ENCODE assay signal across 22 mouse cellular contexts in the genomic region with DNA sequence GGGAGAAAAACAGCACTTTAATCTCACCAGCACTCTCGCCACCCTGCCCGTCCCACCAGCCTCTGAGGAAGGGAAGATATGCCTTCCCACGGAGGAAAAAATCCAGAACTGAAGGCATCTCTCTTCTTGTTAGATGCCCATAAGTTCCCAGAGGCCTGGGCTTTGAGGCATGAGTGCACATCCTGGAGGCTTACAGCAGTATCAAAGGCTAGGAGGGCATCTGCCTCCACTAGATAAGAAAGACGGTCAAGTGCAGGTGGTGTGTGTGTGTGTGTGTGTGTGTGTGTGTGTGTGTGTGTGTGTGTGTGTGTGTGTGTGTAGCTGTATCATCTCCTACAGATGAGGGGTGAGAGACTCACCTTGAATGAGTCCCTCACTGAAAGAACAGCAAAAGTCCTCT.
DNase-seq lines count a peak whose midpoint lies in the region; ATAC-seq lines count a peak whose summit lies in the region.
"Had no signal": no experiment of that assay in that cellular context is flagged by ENCODE, and none has a peak within 500 bp of the region (broad histone marks: within the 10 kb centered on the region; RNA-seq: fewer than 3 reads in every experiment).

No protein-coding gene starts in this region.

- no peak overlapping the region for H3K4me3 ChIP-seq in forebrain, embryonic 13.5 days
- H3K4me3 ChIP-seq in forebrain, embryonic 15.5 days = no peak overlapping the region
- H3K4me3 ChIP-seq in hindbrain, embryonic 13.5 days = no peak overlapping the region
- H3K4me3 ChIP-seq in hindbrain, embryonic 11.5 days (ENCODE audit: low read depth, low read length) = no peak overlapping the region
- no peak overlapping the region for H3K4me3 ChIP-seq in midbrain, embryonic 14.5 days (replicated peaks; ENCODE audit: low read depth, low read length)
- no peak overlapping the region for H3K4me3 ChIP-seq in midbrain, embryonic 16.5 days (ENCODE audit: low read depth, low read length)
- H3K4me3 ChIP-seq in kidney, embryonic 15.5 days (replicated peaks) = no peak overlapping the region
- H3K4me3 ChIP-seq: embryonic facial prominence, embryonic 15.5 days; limb, embryonic 12.5 days; stomach, embryonic 15.5 days had no signal

- H3K4me2 ChIP-seq in forebrain, embryonic 13.5 days = no peak overlapping the region
- H3K4me2 ChIP-seq in forebrain, embryonic 15.5 days (replicated peaks) = no peak overlapping the region
- no peak overlapping the region for H3K4me2 ChIP-seq in hindbrain, embryonic 13.5 days
- no peak overlapping the region for H3K4me2 ChIP-seq in hindbrain, embryonic 11.5 days (replicated peaks; ENCODE audit: low read depth, low read length)
- no peak overlapping the region for H3K4me2 ChIP-seq in midbrain, embryonic 14.5 days (ENCODE audit: low read length)
- H3K4me2 ChIP-seq in midbrain, embryonic 16.5 days (ENCODE audit: low read length) = no peak overlapping the region
- H3K4me2 ChIP-seq in kidney, embryonic 15.5 days = no peak overlapping the region
- H3K4me2 ChIP-seq: embryonic facial prominence, embryonic 15.5 days; limb, embryonic 12.5 days; stomach, embryonic 15.5 days had no signal

- DNase-seq in hindbrain, embryonic 11.5 days (ENCODE audit: low spot score) = no peak
- no peak for DNase-seq in midbrain, embryonic 14.5 days
- DNase-seq: adrenal gland, postnatal 14 days; cerebellum, adult 11-12 months; cerebellum, postnatal 14 days; heart, postnatal 36 days; lung, adult 2 months; lung, postnatal 36 days; right cerebral cortex, postnatal 25 days; thymus, adult 18-20 months; thymus, postnatal 4 days had no signal

- ATAC-seq in forebrain, embryonic 13.5 days = no peak
- ATAC-seq in forebrain, embryonic 15.5 days (replicated peaks) = no peak
- ATAC-seq in hindbrain, embryonic 13.5 days (ENCODE audit: low FRiP score) = no peak
- ATAC-seq in hindbrain, embryonic 11.5 days (ENCODE audit: low FRiP score) = no peak
- no peak for ATAC-seq in midbrain, embryonic 14.5 days (ENCODE audit: low FRiP score, low TSS enrichment)
- no peak for ATAC-seq in midbrain, embryonic 16.5 days
- no peak for ATAC-seq in kidney, embryonic 15.5 days (replicated peaks; ENCODE audit: low FRiP score)
- no peak for ATAC-seq in inflammation-experienced regulatory T-cells, adult 6 months
- ATAC-seq: intestine, postnatal 0 days had no signal

- peaks cover 67% of the 10 kb centered on the region for H3K4me1 ChIP-seq in forebrain, embryonic 13.5 days
- H3K4me1 ChIP-seq in forebrain, embryonic 15.5 days = peaks cover 57% of the 10 kb centered on the region
- H3K4me1 ChIP-seq in hindbrain, embryonic 13.5 days (replicated peaks) = peaks cover 72% of the 10 kb centered on the region
- H3K4me1 ChIP-seq in hindbrain, embryonic 11.5 days (replicated peaks; ENCODE audit: control insufficient read depth, insufficient read depth, low read length) = peaks cover 40% of the 10 kb centered on the region
- H3K4me1 ChIP-seq in midbrain, embryonic 14.5 days (ENCODE audit: control insufficient read depth, insufficient read depth, low read length) = peaks cover 61% of the 10 kb centered on the region
- peaks cover 53% of the 10 kb centered on the region for H3K4me1 ChIP-seq in midbrain, embryonic 16.5 days (ENCODE audit: control insufficient read depth, insufficient read depth, low read length)
- H3K4me1 ChIP-seq in kidney, embryonic 15.5 days = peaks cover 75% of the 10 kb centered on the region

- 90% methylated on average over 4 of the region's 4 CpGs for WGBS in forebrain, embryonic 13.5 days
- WGBS in forebrain, embryonic 15.5 days = 82% methylated on average over 4 of the region's 4 CpGs
- 85% methylated on average over 4 of the region's 4 CpGs for WGBS in hindbrain, embryonic 13.5 days
- WGBS in hindbrain, embryonic 11.5 days = 83% methylated on average over 4 of the region's 4 CpGs
- WGBS in midbrain, embryonic 14.5 days = 91% methylated on average over 4 of the region's 4 CpGs
- 81% methylated on average over 4 of the region's 4 CpGs for WGBS in midbrain, embryonic 16.5 days
- 83% methylated on average over 4 of the region's 4 CpGs for WGBS in kidney, embryonic 15.5 days

- no peaks in the 10 kb centered on the region for H3K27me3 ChIP-seq in forebrain, embryonic 13.5 days
- H3K27me3 ChIP-seq in forebrain, embryonic 15.5 days = no peaks in the 10 kb centered on the region
- no peaks in the 10 kb centered on the region for H3K27me3 ChIP-seq in hindbrain, embryonic 13.5 days
- H3K27me3 ChIP-seq in hindbrain, embryonic 11.5 days (ENCODE audit: control insufficient read depth, insufficient read depth, low read length) = no peaks in the 10 kb centered on the region
- no peaks in the 10 kb centered on the region for H3K27me3 ChIP-seq in midbrain, embryonic 14.5 days (ENCODE audit: control insufficient read depth, insufficient read depth, low read length)
- no peaks in the 10 kb centered on the region for H3K27me3 ChIP-seq in midbrain, embryonic 16.5 days (ENCODE audit: control insufficient read depth, insufficient read depth, low read depth, low read length)
- H3K27me3 ChIP-seq in kidney, embryonic 15.5 days = no peaks in the 10 kb centered on the region
- H3K27me3 ChIP-seq: embryonic facial prominence, embryonic 15.5 days; limb, embryonic 12.5 days; stomach, embryonic 15.5 days had no signal

- peak overlapping the region; percentile 51; the same call in 1 of the 2 replicates for H3K27ac ChIP-seq in forebrain, embryonic 13.5 days
- no peak overlapping the region for H3K27ac ChIP-seq in forebrain, embryonic 15.5 days (replicated peaks)
- 0 out of 2 replicates have a peak overlapping the region, but pooled peaks have one; percentile 89 for H3K27ac ChIP-seq in hindbrain, embryonic 13.5 days
- no peak overlapping the region for H3K27ac ChIP-seq in hindbrain, embryonic 11.5 days (ENCODE audit: low read depth, low read length)
- peak overlapping the region; percentile 62; the same call in 1 of the 2 replicates for H3K27ac ChIP-seq in midbrain, embryonic 14.5 days (replicated peaks; ENCODE audit: low read depth, low read length)
- no peak overlapping the region for H3K27ac ChIP-seq in midbrain, embryonic 16.5 days (ENCODE audit: low read length)
- H3K27ac ChIP-seq in kidney, embryonic 15.5 days = no peak overlapping the region
- H3K27ac ChIP-seq: embryonic facial prominence, embryonic 15.5 days; limb, embryonic 12.5 days; stomach, embryonic 15.5 days had no signal

- H3K9me3 ChIP-seq in forebrain, embryonic 13.5 days (replicated peaks) = no peaks in the 10 kb centered on the region
- H3K9me3 ChIP-seq in forebrain, embryonic 15.5 days = no peaks in the 10 kb centered on the region
- H3K9me3 ChIP-seq in hindbrain, embryonic 13.5 days = no peaks in the 10 kb centered on the region
- no peaks in the 10 kb centered on the region for H3K9me3 ChIP-seq in hindbrain, embryonic 11.5 days (ENCODE audit: control insufficient read depth, low read length)
- no peaks in the 10 kb centered on the region for H3K9me3 ChIP-seq in midbrain, embryonic 14.5 days (ENCODE audit: control insufficient read depth, low read length)
- no peaks in the 10 kb centered on the region for H3K9me3 ChIP-seq in midbrain, embryonic 16.5 days (replicated peaks; ENCODE audit: control insufficient read depth, low read length, poor library complexity, severe bottlenecking)
- H3K9me3 ChIP-seq in kidney, embryonic 15.5 days (replicated peaks) = no peaks in the 10 kb centered on the region
- H3K9me3 ChIP-seq: embryonic facial prominence, embryonic 15.5 days; G1E; limb, embryonic 12.5 days; stomach, embryonic 15.5 days had no signal

- no peaks in the 10 kb centered on the region for H3K36me3 ChIP-seq in forebrain, embryonic 13.5 days (ENCODE audit: poor library complexity, severe bottlenecking)
- H3K36me3 ChIP-seq in forebrain, embryonic 15.5 days = no peaks in the 10 kb centered on the region
- H3K36me3 ChIP-seq in hindbrain, embryonic 13.5 days = no peaks in the 10 kb centered on the region
- no peaks in the 10 kb centered on the region for H3K36me3 ChIP-seq in hindbrain, embryonic 11.5 days (ENCODE audit: control insufficient read depth, insufficient read depth, low read length)
- H3K36me3 ChIP-seq in midbrain, embryonic 14.5 days (ENCODE audit: control insufficient read depth, insufficient read depth, low read length) = no peaks in the 10 kb centered on the region
- H3K36me3 ChIP-seq in midbrain, embryonic 16.5 days (ENCODE audit: control insufficient read depth, insufficient read depth, low read length) = no peaks in the 10 kb centered on the region
- H3K36me3 ChIP-seq in kidney, embryonic 15.5 days = no peaks in the 10 kb centered on the region
- H3K36me3 ChIP-seq: embryonic facial prominence, embryonic 15.5 days; limb, embryonic 12.5 days; stomach, embryonic 15.5 days had no signal

- no peak overlapping the region for H3K9ac ChIP-seq in forebrain, embryonic 13.5 days
- H3K9ac ChIP-seq in forebrain, embryonic 15.5 days (replicated peaks) = no peak overlapping the region
- H3K9ac ChIP-seq in hindbrain, embryonic 13.5 days = no peak overlapping the region
- H3K9ac ChIP-seq in hindbrain, embryonic 11.5 days (ENCODE audit: low read depth, low read length) = no peak overlapping the region
- no peak overlapping the region for H3K9ac ChIP-seq in midbrain, embryonic 14.5 days (replicated peaks; ENCODE audit: low read length)
- H3K9ac ChIP-seq in midbrain, embryonic 16.5 days (ENCODE audit: low read depth, low read length) = no peak overlapping the region
- H3K9ac ChIP-seq in kidney, embryonic 15.5 days = no peak overlapping the region
- H3K9ac ChIP-seq: embryonic facial prominence, embryonic 15.5 days; limb, embryonic 12.5 days; stomach, embryonic 15.5 days had no signal

Comparison
In these comparisons a context has a peak if more than half of its experiments do, and no peak if none do; other contexts are left out.
1. H3K27ac ChIP-seq: peak in forebrain, embryonic 13.5 days (single experiment), hindbrain, embryonic 13.5 days (single experiment) and midbrain, embryonic 14.5 days (single experiment); none in forebrain, embryonic 15.5 days (single experiment), hindbrain, embryonic 11.5 days (single experiment), midbrain, embryonic 16.5 days (single experiment) and kidney, embryonic 15.5 days (single experiment).